Mouse (Mus musculus): ENCODE data around the gene Gm13279. TPM values are rescaled to one million over a fixed set of nuclear protein-coding genes. Genes with fewer than 3 reads are reported as not detected.

Gene Gm13279
- polyA plus RNA-seq, 1 experiment from 2014 or later = not detected

DNA sequence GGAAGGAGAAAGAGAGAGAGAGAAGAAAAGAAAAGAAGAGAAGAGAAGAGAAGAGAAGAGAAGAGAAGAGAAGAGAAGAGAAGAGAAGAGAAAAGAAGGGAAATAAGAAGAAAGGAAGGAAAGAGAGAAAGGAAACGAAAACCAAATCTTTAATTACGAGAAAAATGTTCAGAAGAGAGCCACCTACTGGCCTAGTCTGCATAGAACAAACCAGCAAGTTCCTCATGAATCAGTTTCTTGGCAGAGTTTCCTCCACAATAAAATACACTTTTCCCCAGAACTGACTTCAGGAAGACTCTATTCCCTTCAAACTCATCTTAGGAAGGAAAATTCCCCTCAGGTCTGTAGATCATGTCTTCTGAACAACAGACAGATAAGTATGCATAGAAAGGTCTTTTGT, 48.1 kb downstream of the Gm13279 start:
- Histone ChIP-seq H3K9ac (no peak overlapping the region), H3K36me3 (no peaks in the 10 kb centered on the region), H3K4me3 (no peak overlapping the region), H3K27me3 (replicated peaks) (peaks cover 5% of the 10 kb centered on the region; the same call in 1 of the 2 replicates), H3K4me1 (replicated peaks) (no peaks in the 10 kb centered on the region), H3K27ac (ENCODE audit: poor library complexity, severe bottlenecking) (no peak overlapping the region), H3K9me3 (replicated peaks) (no peaks in the 10 kb centered on the region), H3K4me2 (no peak overlapping the region)
- 47% methylated on average over 2 of the region's 2 CpGs for WGBS
- ATAC-seq (ENCODE audit: insufficient number of reproducible peaks, low FRiP score) = no peak

Other genes starting within 250 kb of the Gm13279 start
- gene Ifna15, start 239.2 kb upstream of the Gm13279 start, polyA plus RNA-seq (2016; fragmentation: Nextera tagmentation; extraction: Ambion mirVana) = not detected in 2 replicates
- gene Ifna14, start 225.6 kb upstream of the Gm13279 start, polyA plus RNA-seq (2016; fragmentation: Nextera tagmentation; extraction: Ambion mirVana) = not detected in 2 replicates
- not detected in 2 replicates for gene Ifna9, start 205.0 kb upstream of the Gm13279 start, polyA plus RNA-seq (2016; fragmentation: Nextera tagmentation; extraction: Ambion mirVana)
- not detected in 2 replicates for gene Ifna12, start 194.0 kb upstream of the Gm13279 start, polyA plus RNA-seq (2016; fragmentation: Nextera tagmentation; extraction: Ambion mirVana)
- gene C87499, start 163.0 kb upstream of the Gm13279 start, polyA plus RNA-seq (2016; fragmentation: Nextera tagmentation; extraction: Ambion mirVana) = not detected in 2 replicates
- not detected in 2 replicates for gene Ifna13, start 152.9 kb upstream of the Gm13279 start, polyA plus RNA-seq (2016; fragmentation: Nextera tagmentation; extraction: Ambion mirVana)
- gene Ifna16, start 120.5 kb upstream of the Gm13279 start, polyA plus RNA-seq (2016; fragmentation: Nextera tagmentation; extraction: Ambion mirVana) = not detected in 2 replicates
- not detected in 2 replicates for gene Ifna2, start 113.5 kb upstream of the Gm13279 start, polyA plus RNA-seq (2016; fragmentation: Nextera tagmentation; extraction: Ambion mirVana)
- gene Ifnab, start 106.0 kb upstream of the Gm13279 start, polyA plus RNA-seq (2016; fragmentation: Nextera tagmentation; extraction: Ambion mirVana) = not detected in 2 replicates
- gene Gm26566, start 75.6 kb upstream of the Gm13279 start, polyA plus RNA-seq (2016; fragmentation: Nextera tagmentation; extraction: Ambion mirVana) = 0.83 and 1.1 TPM in 2 replicates
- 108 and 112 TPM in 2 replicates for gene Klhl9, start 74.9 kb upstream of the Gm13279 start, polyA plus RNA-seq (2016; fragmentation: Nextera tagmentation; extraction: Ambion mirVana)
- not detected in 2 replicates for gene Gm13271, start 42.5 kb upstream of the Gm13279 start, polyA plus RNA-seq (2016; fragmentation: Nextera tagmentation; extraction: Ambion mirVana)
- 0.14 TPM in 1 of 2 replicates, not detected in the other for gene Gm13283, start 37.3 kb upstream of the Gm13279 start, polyA plus RNA-seq (2016; fragmentation: Nextera tagmentation; extraction: Ambion mirVana)
- gene Gm13290, start 23.6 kb upstream of the Gm13279 start, polyA plus RNA-seq (2016; fragmentation: Nextera tagmentation; extraction: Ambion mirVana) = 0.33 and 0.35 TPM in 2 replicates
- not detected in 2 replicates for gene Gm13289, start 20.5 kb upstream of the Gm13279 start, polyA plus RNA-seq (2016; fragmentation: Nextera tagmentation; extraction: Ambion mirVana)
- gene Gm13272, start 17.5 kb upstream of the Gm13279 start, polyA plus RNA-seq (2016; fragmentation: Nextera tagmentation; extraction: Ambion mirVana) = 0.24 TPM in 1 of 2 replicates, not detected in the other
- gene Ifnz, start 15.3 kb upstream of the Gm13279 start, polyA plus RNA-seq (2016; fragmentation: Nextera tagmentation; extraction: Ambion mirVana) = 0.15 and 0.33 TPM in 2 replicates
- gene Gm13276, start 11.7 kb upstream of the Gm13279 start, polyA plus RNA-seq (2016; fragmentation: Nextera tagmentation; extraction: Ambion mirVana) = not detected in 2 replicates
- not detected in 2 replicates for gene Gm13277, start 8.8 kb upstream of the Gm13279 start, polyA plus RNA-seq (2016; fragmentation: Nextera tagmentation; extraction: Ambion mirVana)
- not detected in 2 replicates for gene Gm13278, start 5.8 kb upstream of the Gm13279 start, polyA plus RNA-seq (2016; fragmentation: Nextera tagmentation; extraction: Ambion mirVana)
- not detected in 2 replicates for gene Gm13275, start 2.9 kb upstream of the Gm13279 start, polyA plus RNA-seq (2016; fragmentation: Nextera tagmentation; extraction: Ambion mirVana)
- gene Gm13285, start 2.3 kb downstream of the Gm13279 start, polyA plus RNA-seq (2016; fragmentation: Nextera tagmentation; extraction: Ambion mirVana) = 1.1 TPM in 1 of 2 replicates, not detected in the other
- 1.2 TPM in 1 of 2 replicates, not detected in the other for gene Gm13287, start 5.9 kb downstream of the Gm13279 start, polyA plus RNA-seq (2016; fragmentation: Nextera tagmentation; extraction: Ambion mirVana)
- gene Gm13288, start 8.1 kb downstream of the Gm13279 start, polyA plus RNA-seq (2016; fragmentation: Nextera tagmentation; extraction: Ambion mirVana) = not detected in 2 replicates
- not detected in 2 replicates for gene Ifna7, start 18.8 kb downstream of the Gm13279 start, polyA plus RNA-seq (2016; fragmentation: Nextera tagmentation; extraction: Ambion mirVana)
- gene Ifna11, start 22.6 kb downstream of the Gm13279 start, polyA plus RNA-seq (2016; fragmentation: Nextera tagmentation; extraction: Ambion mirVana) = not detected in 2 replicates
- not detected in 2 replicates for gene Ifna6, start 30.0 kb downstream of the Gm13279 start, polyA plus RNA-seq (2016; fragmentation: Nextera tagmentation; extraction: Ambion mirVana)
- not detected in 2 replicates for gene Ifna5, start 38.1 kb downstream of the Gm13279 start, polyA plus RNA-seq (2016; fragmentation: Nextera tagmentation; extraction: Ambion mirVana)
- not detected in 2 replicates for gene Ifna4, start 44.5 kb downstream of the Gm13279 start, polyA plus RNA-seq (2016; fragmentation: Nextera tagmentation; extraction: Ambion mirVana)
- not detected in 2 replicates for gene Ifna1, start 52.7 kb downstream of the Gm13279 start, polyA plus RNA-seq (2016; fragmentation: Nextera tagmentation; extraction: Ambion mirVana)
- gene Ifne, start 82.8 kb downstream of the Gm13279 start, polyA plus RNA-seq (2016; fragmentation: Nextera tagmentation; extraction: Ambion mirVana) = not detected in 2 replicates

Data from heart, embryonic 12.5 days (tissue).